11 mouse cellular contexts compared by ENCODE assay signal in genomic region chr7:97262541-97262940, GRCm38 (mm10).
DNase-seq lines count a peak whose midpoint lies in the region; ATAC-seq and TF ChIP-seq lines count a peak whose summit lies in the region.
"Had no signal": no experiment of that assay in that cellular context is flagged by ENCODE, and none has a peak within 500 bp of the region (broad histone marks: within the 10 kb centered on the region; RNA-seq: fewer than 3 reads in every experiment).

No protein-coding gene starts in this region.

- peak; percentile 45 for DNase-seq in urinary bladder, postnatal 25 days (ENCODE audit: low spot score)
- DNase-seq in urinary bladder, postnatal 10 days (ENCODE audit: low spot score), result no peak
- DNase-seq in heart, adult 8-10 months (ENCODE audit: low spot score), result peak; percentile 76
- DNase-seq in lung, postnatal 0 days (ENCODE audit: low spot score), result peak; percentile 40
- DNase-seq in urinary bladder, postnatal 4 days (ENCODE audit: low spot score in 2 of 2), result peak; percentile 48 to 61
- DNase-seq in layer of hippocampus, adult 18-20 months (ENCODE audit: low spot score in 2 of 2), result no peak
- DNase-seq in spleen, postnatal 4 days (ENCODE audit: low spot score in 2 of 2), result no peak
- no peak for DNase-seq in layer of hippocampus, postnatal 25 days (ENCODE audit: extremely low spot score in 1 of 2, low spot score in 1 of 2)
- DNase-seq: kidney, adult 18-20 months; layer of hippocampus, postnatal 36 days had no signal

- no peak overlapping the region for H3K9ac ChIP-seq in lung, postnatal 0 days (replicated peaks; ENCODE audit: low read depth)
- H3K9ac ChIP-seq: limb, embryonic 15.5 days had no signal

- no peaks in the 10 kb centered on the region for H3K27me3 ChIP-seq in lung, postnatal 0 days (replicated peaks; ENCODE audit: insufficient read depth, low read length)
- H3K27me3 ChIP-seq: limb, embryonic 15.5 days had no signal

- WGBS in lung, postnatal 0 days, result 52% methylated on average over 1 of the region's 1 CpGs

- no peaks in the 10 kb centered on the region for H3K4me1 ChIP-seq in lung, postnatal 0 days (ENCODE audit: insufficient read depth, low read depth, low read length)
- H3K4me1 ChIP-seq: limb, embryonic 15.5 days had no signal

- H3K36me3 ChIP-seq in lung, postnatal 0 days (ENCODE audit: insufficient read depth, low read length), result no peaks in the 10 kb centered on the region
- H3K36me3 ChIP-seq: limb, embryonic 15.5 days had no signal

- no peaks in the 10 kb centered on the region for H3K9me3 ChIP-seq in lung, postnatal 0 days (ENCODE audit: low read length)
- H3K9me3 ChIP-seq: limb, embryonic 15.5 days had no signal

- no peak for TF ChIP-seq EP300 in lung, postnatal 0 days (IDR thresholded peaks at IDR 0.05)

- ATAC-seq in lung, postnatal 0 days, result no peak

- H3K4me3 ChIP-seq in lung, postnatal 0 days (ENCODE audit: low read depth, low read length), result no peak overlapping the region
- H3K4me3 ChIP-seq: limb, embryonic 15.5 days had no signal

- no peak for TF ChIP-seq CTCF in lung, postnatal 0 days (IDR thresholded peaks at IDR 0.05)

- H3K4me2 ChIP-seq in lung, postnatal 0 days (replicated peaks; ENCODE audit: low read depth, low read length), result no peak overlapping the region
- H3K4me2 ChIP-seq: limb, embryonic 15.5 days had no signal

- no peak overlapping the region for H3K27ac ChIP-seq in lung, postnatal 0 days (ENCODE audit: low read length)
- H3K27ac ChIP-seq: limb, embryonic 15.5 days had no signal

Comparison
In these comparisons a context has a peak if more than half of its experiments do, and no peak if none do; other contexts are left out.
1. DNase-seq: peak in urinary bladder, postnatal 25 days (single experiment), heart, adult 8-10 months (single experiment), lung, postnatal 0 days (single experiment) and urinary bladder, postnatal 4 days (2 of 2); none in urinary bladder, postnatal 10 days (single experiment), layer of hippocampus, adult 18-20 months (0 of 2), spleen, postnatal 4 days (0 of 2) and layer of hippocampus, postnatal 25 days (0 of 2).